Mouse (Mus musculus) cerebellum, adult 18-20 months (tissue): ENCODE results near the gene Hspa4.
"Not testable (repeated sequence)": the region's sequence is repeated elsewhere in the genome, so short reads cannot be mapped to it uniquely, and the experiment has no call there.

Experiments used
- DNase-seq, 2 experiments: peaks; one replicate each; pipeline ENCODE4 v3.0.0; 2021

Hspa4 gene

DNA sequence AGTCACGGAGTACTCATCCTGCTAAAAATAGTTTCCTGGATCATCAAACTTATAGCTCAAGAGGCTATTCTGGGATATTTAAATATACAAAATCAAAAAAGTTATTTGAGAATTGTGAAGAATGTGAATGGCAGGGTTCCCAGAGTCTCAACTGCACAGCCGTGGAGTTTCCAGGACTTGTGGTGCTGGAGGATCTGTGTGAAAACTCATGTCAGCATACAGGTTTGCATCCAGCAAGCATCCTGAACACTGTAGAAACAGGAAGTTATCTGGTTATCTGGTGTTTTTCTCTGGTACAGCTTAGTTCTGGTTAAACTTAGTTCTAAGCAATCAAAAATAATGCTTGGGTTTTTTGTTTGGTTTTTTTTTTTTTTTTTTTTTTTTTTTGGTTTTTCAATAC lies 6.7 kb upstream of the Hspa4 start:
- DNase-seq: no peak

GRCm38 (mm10) chr11:53304044-53304840 lies 4.0 kb upstream of the Hspa4 start:
- DNase-seq: no peak

DNA sequence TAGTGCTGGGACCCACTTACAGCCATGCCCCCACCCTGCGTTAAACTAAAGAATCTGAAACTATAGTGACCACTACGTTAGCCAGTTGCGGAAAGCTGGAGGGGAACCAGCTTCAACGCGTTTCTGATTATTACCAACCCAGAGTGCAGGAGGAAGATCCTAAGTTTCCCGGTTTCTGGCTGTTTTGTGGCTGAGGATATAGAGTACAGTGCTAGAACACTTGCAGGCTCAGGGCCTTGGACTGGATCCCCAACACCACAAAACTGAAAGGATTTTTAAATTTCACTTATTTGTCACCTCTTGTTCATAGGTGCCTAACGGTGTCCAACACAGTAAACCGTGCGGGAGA lies 884 bp upstream of the Hspa4 start:
- DNase-seq: peak in 1 of 2 experiments; percentile 8

GRCm38 (mm10) chr11:53299551-53300329 lies 517 bp downstream of the Hspa4 start:
- DNase-seq: peak; percentile 34 to 58

DNA sequence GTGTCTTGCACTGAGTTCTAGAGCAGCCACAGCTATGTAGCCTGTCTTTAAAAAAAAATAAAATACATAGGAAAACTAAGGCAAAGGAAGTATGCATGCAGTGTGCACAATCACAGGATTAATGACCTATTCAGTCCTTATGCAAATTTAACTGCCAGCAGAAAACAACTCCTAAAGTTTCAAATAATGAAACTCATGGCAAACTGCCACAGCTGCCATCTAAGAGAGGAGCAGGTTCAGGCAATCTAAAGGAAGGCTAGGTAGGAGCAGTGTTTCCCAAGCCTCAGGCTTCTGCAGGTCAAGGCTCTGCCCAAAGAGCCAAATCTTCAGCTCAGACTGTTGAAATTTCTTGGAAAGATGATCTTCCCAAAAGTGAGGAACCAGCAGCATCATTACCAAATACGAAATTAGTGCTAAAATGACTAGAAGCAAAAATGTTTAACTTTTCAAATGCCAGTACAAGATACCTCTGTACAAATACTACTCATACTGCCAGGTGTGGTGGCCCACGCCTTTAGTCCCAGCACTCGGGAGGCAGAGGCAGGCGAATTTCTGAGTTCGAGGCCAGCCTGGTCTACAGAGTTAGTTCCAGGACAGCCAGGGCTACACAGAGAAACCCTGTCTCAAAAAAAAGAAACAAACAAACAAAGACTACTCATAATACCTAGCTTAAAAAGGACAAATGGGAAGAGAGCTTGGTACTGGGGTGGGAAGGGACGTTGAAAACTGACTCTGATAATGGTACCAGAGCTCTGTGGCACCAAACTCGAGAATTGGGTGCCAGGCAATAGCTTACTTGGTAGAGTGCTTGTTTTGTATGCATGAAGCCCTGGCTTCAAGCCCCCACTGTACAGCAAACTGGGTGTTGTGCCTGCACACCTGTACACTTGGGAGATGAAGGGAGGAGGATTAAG lies 2.1 kb downstream of the Hspa4 start:
- DNase-seq: no peak

GRCm38 (mm10) chr11:53296880-53297279 lies 3.4 kb downstream of the Hspa4 start:
- DNase-seq: no peak

GRCm38 (mm10) chr11:53294441-53294840 lies 5.8 kb downstream of the Hspa4 start:
- DNase-seq: no peak

DNA sequence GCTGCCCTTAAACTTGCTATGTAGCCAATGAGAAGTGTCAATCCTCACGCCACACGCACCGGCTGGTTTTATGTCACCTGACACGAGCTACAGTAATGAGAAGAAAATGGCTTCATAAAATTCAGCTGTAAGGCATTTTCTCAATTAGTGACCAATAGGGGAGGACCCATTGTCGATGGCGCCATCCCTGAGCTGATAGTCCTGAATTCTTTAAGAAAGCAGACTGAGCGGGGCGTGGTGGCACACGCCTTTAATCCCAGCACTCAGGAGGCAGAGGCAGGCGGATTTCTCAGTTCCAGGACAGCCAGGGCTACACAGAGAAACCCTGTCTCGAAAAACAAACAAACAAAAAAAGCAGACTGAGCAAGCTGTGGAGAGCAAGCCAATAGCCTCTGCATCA lies 9.4 kb downstream of the Hspa4 start:
- DNase-seq: no peak

- DNase-seq: not testable (repeated sequence)
Observed at GRCm38 (mm10) chr11:53290187-53290586, 10.1 kb downstream of the Hspa4 start.

DNA sequence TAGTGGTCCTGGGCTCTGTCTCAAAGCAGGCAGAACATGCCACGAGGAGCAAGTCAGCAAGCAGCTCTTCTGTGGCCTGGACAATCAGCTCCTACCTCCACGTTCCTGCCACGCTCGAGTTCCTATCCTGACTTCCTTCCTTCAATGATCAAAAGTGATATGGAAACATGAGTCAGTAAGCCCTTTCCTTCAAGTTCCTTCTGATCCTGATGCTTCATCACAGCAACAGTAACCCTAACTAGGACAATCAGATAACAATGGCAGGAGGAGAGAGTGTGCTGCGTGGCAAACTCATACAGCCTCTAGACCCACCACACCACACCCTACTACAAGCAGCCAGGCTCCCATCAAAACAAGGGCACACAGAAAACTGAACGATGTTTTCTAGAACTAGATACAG lies 14.4 kb downstream of the Hspa4 start:
- DNase-seq: no peak

GRCm38 (mm10) chr11:53278411-53278810 lies 21.8 kb downstream of the Hspa4 start:
- no peak for DNase-seq

DNA sequence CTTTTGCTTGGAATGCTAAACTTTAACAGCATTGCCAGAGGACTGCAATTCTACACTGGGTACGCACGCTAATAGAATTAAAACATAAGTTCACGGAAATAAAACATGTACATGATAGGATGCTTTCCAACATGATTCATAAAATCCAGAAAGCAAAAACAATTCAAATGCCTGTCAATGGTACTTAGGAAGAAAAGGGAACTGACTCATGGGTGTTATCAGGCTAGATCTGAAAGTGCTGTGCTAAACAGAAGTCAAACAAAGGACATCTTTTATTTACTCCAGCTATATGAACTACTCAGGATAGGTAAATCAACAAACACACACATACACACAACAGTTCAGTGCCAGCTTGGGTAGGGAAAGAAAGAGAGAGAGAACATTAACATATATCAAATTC lies 24.9 kb downstream of the Hspa4 start:
- no peak for DNase-seq

DNA sequence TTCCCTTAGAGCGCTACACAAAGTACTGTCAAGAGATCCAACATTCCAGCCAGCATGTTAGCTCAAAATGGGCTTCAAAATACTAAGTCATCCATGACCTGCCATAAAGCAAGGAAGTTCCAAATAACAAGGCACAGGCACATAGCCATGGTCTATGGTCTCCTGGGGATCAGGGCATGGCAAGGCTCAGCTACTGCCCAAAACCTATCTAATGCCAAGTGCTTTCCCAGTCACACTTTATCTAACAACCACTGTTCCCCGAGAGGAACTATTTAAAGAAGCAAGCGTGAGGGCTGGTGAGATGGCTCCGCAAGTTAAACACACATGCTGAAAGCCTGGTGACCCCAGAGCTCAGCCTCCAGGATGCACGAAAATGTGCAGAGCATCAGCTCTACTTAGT lies 26.9 kb downstream of the Hspa4 start:
- no peak for DNase-seq

DNA sequence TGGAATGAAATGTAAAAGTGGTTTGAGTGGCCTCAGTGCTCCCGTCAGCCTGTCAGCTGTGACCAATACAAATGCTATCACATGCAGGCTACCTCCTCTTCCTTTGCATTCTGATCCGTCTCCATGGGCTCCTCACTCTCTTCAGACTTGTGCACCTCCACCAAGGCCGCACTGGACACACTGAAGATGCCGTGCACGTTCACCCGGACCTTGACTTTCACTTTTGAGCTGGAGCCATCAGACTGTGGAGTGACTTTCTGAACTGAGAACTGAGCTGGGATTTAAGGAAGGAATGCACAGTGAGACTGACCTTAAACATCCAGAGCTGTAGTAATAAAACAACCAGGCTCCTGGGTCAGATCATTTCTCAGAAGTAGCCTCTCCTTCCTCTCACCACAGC lies 30.7 kb downstream of the Hspa4 start:
- no peak for DNase-seq

- no peak for DNase-seq
Observed at GRCm38 (mm10) chr11:53260556-53260955, 39.7 kb downstream of the Hspa4 start.

- no peak for DNase-seq
Observed at GRCm38 (mm10) chr11:53260056-53260455, 40.2 kb downstream of the Hspa4 start.

- DNase-seq: no peak
Observed at GRCm38 (mm10) chr11:53259047-53259632, 41.1 kb downstream of the Hspa4 start.

DNA sequence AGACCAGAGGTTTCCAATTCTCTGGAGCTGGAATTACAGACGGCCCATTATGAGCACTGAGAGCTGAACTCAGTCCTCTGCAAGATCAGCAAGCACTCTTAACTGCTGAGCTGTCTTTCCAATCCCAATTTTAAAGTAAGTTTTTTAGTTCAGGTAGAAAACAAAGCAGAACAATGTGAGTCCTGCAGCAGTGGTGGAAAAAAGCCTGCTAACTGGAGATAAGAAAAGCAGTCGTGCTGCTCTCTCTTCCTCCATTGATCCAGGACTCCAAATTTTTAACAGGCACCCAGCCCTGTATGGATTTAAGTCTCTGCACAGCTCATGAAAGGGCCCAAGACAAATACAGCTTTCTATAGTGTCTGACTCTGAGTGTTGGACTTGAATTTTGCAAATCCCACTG lies 43.3 kb downstream of the Hspa4 start:
- DNase-seq: no peak

DNA sequence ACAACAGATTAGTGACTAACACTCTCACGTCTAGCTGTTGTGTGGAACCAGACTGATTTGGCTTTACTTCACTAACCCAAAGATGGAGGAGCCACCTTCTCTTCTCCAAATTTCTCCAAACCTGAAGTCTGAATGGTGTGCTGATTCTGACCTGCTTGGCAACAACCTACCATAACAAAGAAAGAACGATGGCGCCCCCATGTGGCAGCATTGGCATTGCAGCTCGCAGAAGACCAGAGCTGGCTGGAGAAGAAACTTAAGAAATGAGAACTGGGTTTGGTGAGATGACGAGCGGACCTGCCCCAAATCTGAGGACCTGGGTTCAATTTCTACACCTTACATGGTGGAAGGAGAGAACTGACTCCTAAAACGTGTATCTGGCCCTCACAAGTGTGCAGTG lies 45.3 kb downstream of the Hspa4 start:
- peak; percentile 57 to 77 for DNase-seq

DNA sequence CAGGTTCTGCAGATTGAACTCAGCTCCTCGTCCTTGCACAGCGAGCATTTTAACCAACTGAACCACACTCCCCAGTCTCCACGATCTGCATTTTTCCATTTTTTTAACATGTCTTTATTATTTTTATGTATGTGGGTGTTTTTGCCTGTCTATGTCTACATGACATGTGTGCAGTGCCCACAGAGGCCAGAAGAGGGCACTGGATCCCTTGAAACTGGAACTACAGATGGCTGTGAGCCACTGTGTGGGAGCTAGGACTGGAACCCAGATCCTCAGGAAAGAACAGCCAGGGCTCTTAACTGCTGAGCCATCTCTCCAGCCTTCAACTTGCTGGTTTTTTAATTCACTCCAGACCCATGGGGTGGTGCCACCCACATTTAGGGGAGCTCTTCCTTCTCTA lies 45.8 kb downstream of the Hspa4 start:
- no peak for DNase-seq

DNA sequence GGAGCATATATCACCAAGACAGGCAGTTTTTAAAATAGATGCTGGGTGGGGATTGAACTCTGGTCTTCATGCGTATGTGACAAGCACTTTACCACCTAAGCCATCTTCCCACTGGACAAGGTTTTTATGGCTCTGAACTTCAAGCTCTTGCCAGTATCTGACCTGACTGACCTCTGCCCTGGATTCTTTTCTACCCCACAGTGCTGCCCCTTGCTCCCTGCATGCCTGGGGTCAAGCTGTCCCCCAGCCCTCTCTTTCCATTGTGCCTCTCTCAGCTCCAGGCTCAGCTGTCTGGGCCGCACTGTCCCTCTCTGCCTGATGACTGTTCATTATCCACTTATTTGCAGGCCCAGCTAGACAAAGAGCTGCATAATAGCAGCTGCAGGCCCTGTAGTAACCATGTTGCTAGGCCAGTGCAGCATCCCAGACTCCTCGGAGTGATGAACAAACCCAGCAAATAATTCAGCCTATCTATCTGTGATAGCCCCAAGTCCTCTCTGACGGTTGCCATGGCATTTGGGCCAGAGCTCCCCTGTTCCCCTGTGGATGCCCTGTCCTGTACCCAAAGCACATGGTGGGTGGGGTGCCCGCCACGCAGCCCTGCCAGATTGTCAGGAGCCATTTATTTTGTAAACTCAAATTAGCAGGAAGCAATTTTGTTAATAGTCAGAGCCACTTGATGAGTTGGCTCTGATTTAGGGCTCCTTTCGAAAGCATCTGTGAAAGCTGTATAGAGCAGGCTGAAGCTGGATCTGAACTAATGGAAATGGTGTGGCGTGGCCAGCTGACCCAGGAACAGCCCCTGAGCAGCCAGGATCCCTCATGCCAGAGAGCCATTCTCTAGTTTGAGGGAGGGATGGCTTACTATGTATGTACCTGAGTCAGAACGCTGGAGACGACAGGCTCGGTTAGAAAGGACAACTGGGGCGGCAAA lies 47.8 kb downstream of the Hspa4 start:
- DNase-seq: no peak

DNA sequence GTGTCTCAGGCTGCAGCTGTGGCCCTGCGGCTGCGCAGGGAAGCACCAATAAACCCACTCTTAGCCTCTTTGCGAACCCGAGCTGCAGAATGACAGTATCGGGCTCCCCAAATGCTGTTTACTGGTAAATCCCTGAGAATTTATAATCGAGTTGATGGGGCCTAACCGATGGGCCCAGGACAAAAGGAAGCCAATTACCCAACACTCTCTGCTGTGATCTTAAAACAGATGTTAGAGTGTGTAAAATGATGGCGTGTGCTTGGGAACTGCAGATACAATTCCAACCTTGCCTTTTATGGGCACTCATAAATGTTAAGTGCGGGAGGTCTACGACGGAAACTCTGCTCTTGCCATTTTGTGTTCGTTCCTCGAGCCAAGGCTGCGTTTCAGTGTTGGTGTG lies 49.5 kb downstream of the Hspa4 start:
- DNase-seq: no peak
